Mouse (Mus musculus) intestine, postnatal 0 days (tissue): ENCODE results near the gene Dhcr24. TPM values are rescaled to one million over a fixed set of nuclear protein-coding genes. Genes with fewer than 3 reads are reported as not detected.

Experiments used
- ATAC-seq: fragments of 200-750 bp; cut with Nextera tagmentation; 2 replicates; pipeline ENCODE4 v1.8.0; 2017; ENCODE audit warnings: mild to moderate bottlenecking, moderate TSS enrichment, moderate library complexity
- H3K27ac ChIP-seq: fragments of 300-500 bp; sonication (generic); 2 replicates; pipeline ENCODE4 v1.5.1; 2014; ENCODE audit warnings: mild to moderate bottlenecking, low read depth, low read length, moderate library complexity
- H3K27me3 ChIP-seq: fragments of 300-500 bp; sonication (generic); replicated peaks from 2 replicates; pipeline ENCODE4 v1.6.1; 2014; ENCODE audit warnings: low read length, mixed read lengths; ENCODE audit not compliant: control insufficient read depth, insufficient read depth
- H3K36me3 ChIP-seq: fragments of 300-500 bp; sonication (generic); 2 replicates; pipeline ENCODE4 v1.6.1; 2014; ENCODE audit warnings: mild to moderate bottlenecking, moderate library complexity; ENCODE audit not compliant: control insufficient read depth, insufficient read depth
- H3K4me1 ChIP-seq: fragments of 300-500 bp; sonication (generic); replicated peaks from 2 replicates; pipeline ENCODE4 v1.6.1; 2014; ENCODE audit warnings: antibody characterized with exemption, low read length, mixed read lengths; ENCODE audit not compliant: control insufficient read depth, insufficient read depth
- H3K4me2 ChIP-seq: fragments of 300-500 bp; sonication (generic); replicated peaks from 2 replicates; pipeline ENCODE4 v1.6.1; 2014; ENCODE audit warnings: low read depth, mild to moderate bottlenecking, moderate library complexity
- H3K4me3 ChIP-seq: fragments of 300-500 bp; sonication (generic); 2 replicates; pipeline ENCODE4 v1.5.1; 2014; ENCODE audit warnings: low read depth, low read length
- H3K9ac ChIP-seq: fragments of 300-500 bp; sonication (generic); 2 replicates; pipeline ENCODE4 v1.6.1; 2014; ENCODE audit warnings: mild to moderate bottlenecking, low read depth, low read length
- H3K9me3 ChIP-seq: fragments of 300-500 bp; sonication (generic); 2 replicates; pipeline ENCODE4 v1.6.1; 2016; ENCODE audit warnings: mixed run types; ENCODE audit not compliant: control insufficient read depth
- CTCF ChIP-seq: sonication (generic); IDR thresholded peaks from 2 replicates; pipeline ENCODE4 v1.5.1; 2016; ENCODE audit warnings: low read depth, mild to moderate bottlenecking, control low read depth, antibody characterized with exemption, moderate library complexity
- whole genome bisulfite sequencing: fragments of 180-500 bp; shearing (Covaris S2); extraction: QIAGEN DNeasy Blood & Tissue Kit; methylation state at CpG from one replicate; pipeline ENCODE4 v1.1.7; 2014; 5-methylcytosine and 5-hydroxymethylcytosine counted together
- polyA plus RNA-seq: library from polyadenylated mRNA; unstranded; fragments of >200 nt; fragmentation: Nextera tagmentation; extraction: Ambion mirVana; gene quantifications from 2 replicates; pipeline ENCODE4 v1.2.1, GENCODE M21; 2015

Gene Dhcr24
- polyA plus RNA-seq, 1 experiment from 2014 or later: 6.5 TPM

- ATAC-seq: no peak
- H3K27ac ChIP-seq: no peak overlapping the region
- H3K36me3 ChIP-seq: no peaks in the 10 kb centered on the region
- no peak for TF ChIP-seq CTCF
- WGBS: no CpG with 5 or more reads among the region's 1 CpGs
- no peak overlapping the region for H3K4me2 ChIP-seq
- no peaks in the 10 kb centered on the region for H3K27me3 ChIP-seq
- no peak overlapping the region for H3K4me3 ChIP-seq
- peaks cover 10% of the 10 kb centered on the region for H3K4me1 ChIP-seq
- H3K9ac ChIP-seq: no peak overlapping the region
- no peaks in the 10 kb centered on the region for H3K9me3 ChIP-seq
Measured at GRCm38 (mm10) chr4:106557978-106558377, 2.9 kb upstream of the Dhcr24 start.

GRCm38 (mm10) chr4:106559343-106560212 lies 1.3 kb upstream of the Dhcr24 start:
- TF ChIP-seq CTCF: no peak
- Histone ChIP-seq H3K27me3 (no peaks in the 10 kb centered on the region), H3K27ac (peak overlapping the region; percentile 81), H3K4me3 (no peak overlapping the region), H3K4me2 (peak overlapping the region; percentile 94), H3K36me3 (peaks cover 9% of the 10 kb centered on the region), H3K9me3 (no peaks in the 10 kb centered on the region), H3K9ac (no peak overlapping the region), H3K4me1 (peaks cover 10% of the 10 kb centered on the region)
- ATAC-seq: peak; percentile 31; the same call in 1 of the 2 replicates
- WGBS: 23% methylated on average over 13 of the region's 13 CpGs

GRCm38 (mm10) chr4:106560213-106560845 lies 509 bp upstream of the Dhcr24 start:
- H3K4me2 ChIP-seq: peak overlapping the region; percentile 94
- H3K27me3 ChIP-seq: no peaks in the 10 kb centered on the region
- peaks cover 16% of the 10 kb centered on the region for H3K36me3 ChIP-seq
- no peaks in the 10 kb centered on the region for H3K9me3 ChIP-seq
- peak overlapping the region; percentile 81 for H3K27ac ChIP-seq
- TF ChIP-seq CTCF: no peak
- H3K9ac ChIP-seq: no peak overlapping the region
- ATAC-seq: peak; percentile 71
- peaks cover 10% of the 10 kb centered on the region for H3K4me1 ChIP-seq
- WGBS: 3% methylated on average over 19 of the region's 20 CpGs
- peak overlapping the region; percentile 69 for H3K4me3 ChIP-seq

GRCm38 (mm10) chr4:106562006-106562405 lies 1.2 kb downstream of the Dhcr24 start:
- 4% methylated on average over 6 of the region's 6 CpGs for WGBS
- Histone ChIP-seq H3K4me2 (peak overlapping the region; percentile 94), H3K9me3 (no peaks in the 10 kb centered on the region), H3K27ac (no peak overlapping the region), H3K4me1 (peaks cover 10% of the 10 kb centered on the region), H3K27me3 (no peaks in the 10 kb centered on the region), H3K9ac (peak overlapping the region; percentile 50), H3K36me3 (peaks cover 24% of the 10 kb centered on the region), H3K4me3 (peak overlapping the region; percentile 69)
- no peak for TF ChIP-seq CTCF
- ATAC-seq: no peak

GRCm38 (mm10) chr4:106562837-106563790 lies 2.3 kb downstream of the Dhcr24 start:
- Histone ChIP-seq H3K4me1 (peaks cover 10% of the 10 kb centered on the region), H3K27me3 (no peaks in the 10 kb centered on the region), H3K9ac (0 out of 2 replicates have a peak overlapping the region, but pooled peaks have one; percentile 50), H3K4me2 (peak overlapping the region; percentile 94), H3K9me3 (no peaks in the 10 kb centered on the region), H3K4me3 (peak overlapping the region; percentile 69), H3K27ac (0 out of 2 replicates have a peak overlapping the region, but pooled peaks have one; percentile 15), H3K36me3 (peaks cover 24% of the 10 kb centered on the region)
- WGBS: 31% methylated on average over 9 of the region's 9 CpGs
- ATAC-seq: no peak
- TF ChIP-seq CTCF: no peak
